Mouse (Mus musculus): ENCODE results near the gene E330017A01Rik. TPM values are rescaled to one million over a fixed set of nuclear protein-coding genes. Genes with fewer than 3 reads are reported as not detected.
"Not testable (repeated sequence)": the region's sequence is repeated elsewhere in the genome, so short reads cannot be mapped to it uniquely, and the experiment has no call there.

The E330017A01Rik gene
- polyA plus RNA-seq, 1 experiment: not detected

DNA sequence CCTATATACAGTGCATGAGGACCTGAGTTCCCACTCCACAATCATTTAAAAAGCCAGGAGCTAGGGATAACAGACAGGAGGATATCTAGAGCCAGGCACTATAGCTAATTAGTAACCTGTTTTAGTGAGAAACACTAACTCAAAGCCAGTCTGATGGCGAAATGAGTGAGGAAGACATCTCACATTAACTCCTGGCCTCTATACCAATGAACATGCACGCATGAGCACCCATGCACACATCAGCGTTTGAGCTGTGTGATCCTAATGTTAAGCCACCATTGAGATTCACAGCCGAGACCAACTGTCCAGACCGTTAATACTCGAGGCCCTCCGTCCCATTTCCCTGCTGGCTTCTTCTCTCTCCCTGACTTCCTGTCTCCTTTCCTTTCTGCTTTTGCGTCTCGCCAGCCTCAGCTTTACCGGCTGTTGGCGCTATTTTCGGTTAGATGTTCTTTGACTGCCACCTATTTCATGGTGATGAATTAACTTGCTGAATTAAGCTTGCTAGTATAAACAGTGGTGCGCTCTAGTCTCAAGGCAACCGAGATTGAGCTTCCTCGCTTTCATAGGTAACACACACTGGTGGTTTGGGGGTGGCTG, 35.4 kb upstream of the E330017A01Rik start:
- DNase-seq (ENCODE audit: low read depth): no peak
- TF ChIP-seq CTCF (IDR thresholded peaks at IDR 0.05; ENCODE audit: borderline replicate concordance, extremely low read depth, insufficient read depth, insufficient read length) (no peak), POLR2A (IDR thresholded peaks at IDR 0.05; ENCODE audit: borderline replicate concordance, extremely low read depth, insufficient read depth, insufficient read length, poor library complexity, severe bottlenecking) (no peak)

GRCm38 (mm10) chr16:58672396-58672795, 33.9 kb upstream of the E330017A01Rik start:
- TF ChIP-seq POLR2A (IDR thresholded peaks at IDR 0.05; ENCODE audit: borderline replicate concordance, extremely low read depth, insufficient read depth, insufficient read length, poor library complexity, severe bottlenecking): no peak
- no peak for TF ChIP-seq CTCF (IDR thresholded peaks at IDR 0.05; ENCODE audit: borderline replicate concordance, extremely low read depth, insufficient read depth, insufficient read length)
- DNase-seq (ENCODE audit: low read depth): no peak

DNA sequence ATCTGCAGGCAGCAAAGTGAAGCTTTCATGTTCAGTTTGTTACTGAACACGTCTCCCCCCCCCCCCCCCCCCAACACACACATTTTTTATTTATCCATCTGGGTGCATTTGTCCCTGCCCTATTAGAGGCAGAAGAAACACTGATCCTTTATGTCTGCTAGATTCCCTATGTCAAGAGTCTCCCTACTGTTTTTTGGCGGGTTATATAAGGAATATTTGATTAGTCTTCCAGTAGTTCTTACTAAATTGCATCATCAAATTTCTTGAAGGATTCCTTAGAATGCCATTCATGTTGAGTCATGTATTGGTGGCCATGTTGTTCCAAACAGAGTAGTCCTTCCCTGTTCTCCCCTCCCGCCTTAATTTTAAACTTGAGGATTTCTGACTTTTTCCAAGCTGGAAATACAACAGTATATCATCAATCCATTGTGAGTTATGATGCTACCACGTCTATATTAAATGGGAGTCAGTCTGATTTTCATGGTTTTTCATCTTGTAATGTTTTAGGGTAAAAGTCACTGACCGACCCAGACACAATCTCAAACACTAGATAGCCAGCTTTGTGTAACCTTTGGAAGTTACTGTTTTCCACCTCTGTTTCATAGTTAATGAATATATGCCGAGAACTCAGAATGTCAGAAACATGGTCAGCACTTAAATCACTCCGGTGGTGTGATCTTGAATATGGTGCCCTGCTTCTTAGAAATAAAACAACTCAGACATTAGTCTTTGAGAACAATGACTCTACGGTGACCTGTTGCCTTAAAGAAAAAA, 32.9 kb upstream of the E330017A01Rik start:
- no peak for TF ChIP-seq POLR2A (IDR thresholded peaks at IDR 0.05; ENCODE audit: borderline replicate concordance, extremely low read depth, insufficient read depth, insufficient read length, poor library complexity, severe bottlenecking)
- no peak for TF ChIP-seq CTCF (IDR thresholded peaks at IDR 0.05; ENCODE audit: borderline replicate concordance, extremely low read depth, insufficient read depth, insufficient read length)
- no peak for DNase-seq (ENCODE audit: low read depth)

DNA sequence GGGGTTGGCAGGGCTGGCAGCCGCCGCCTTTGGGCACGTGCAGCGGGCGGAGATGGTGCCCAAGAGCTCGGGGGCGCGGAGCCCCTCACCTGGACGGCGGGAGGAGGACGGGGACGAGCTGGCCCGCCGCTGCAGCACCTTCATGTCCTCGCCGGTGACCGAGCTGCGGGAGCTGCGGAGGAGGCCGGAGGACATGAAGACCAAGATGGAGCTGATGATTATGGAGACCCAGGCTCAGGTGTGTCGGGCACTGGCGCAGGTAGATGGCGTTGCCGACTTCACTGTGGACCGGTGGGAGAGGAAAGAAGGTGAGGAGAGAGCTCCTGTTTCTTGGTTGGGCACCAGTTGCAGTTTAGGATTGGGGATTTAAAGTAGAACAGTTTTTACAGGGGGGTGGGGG, 32.1 kb upstream of the E330017A01Rik start:
- no peak for TF ChIP-seq POLR2A (IDR thresholded peaks at IDR 0.05; ENCODE audit: borderline replicate concordance, extremely low read depth, insufficient read depth, insufficient read length, poor library complexity, severe bottlenecking)
- TF ChIP-seq CTCF (IDR thresholded peaks at IDR 0.05; ENCODE audit: borderline replicate concordance, extremely low read depth, insufficient read depth, insufficient read length): no peak
- peak; percentile 62 for DNase-seq (ENCODE audit: low read depth)

DNA sequence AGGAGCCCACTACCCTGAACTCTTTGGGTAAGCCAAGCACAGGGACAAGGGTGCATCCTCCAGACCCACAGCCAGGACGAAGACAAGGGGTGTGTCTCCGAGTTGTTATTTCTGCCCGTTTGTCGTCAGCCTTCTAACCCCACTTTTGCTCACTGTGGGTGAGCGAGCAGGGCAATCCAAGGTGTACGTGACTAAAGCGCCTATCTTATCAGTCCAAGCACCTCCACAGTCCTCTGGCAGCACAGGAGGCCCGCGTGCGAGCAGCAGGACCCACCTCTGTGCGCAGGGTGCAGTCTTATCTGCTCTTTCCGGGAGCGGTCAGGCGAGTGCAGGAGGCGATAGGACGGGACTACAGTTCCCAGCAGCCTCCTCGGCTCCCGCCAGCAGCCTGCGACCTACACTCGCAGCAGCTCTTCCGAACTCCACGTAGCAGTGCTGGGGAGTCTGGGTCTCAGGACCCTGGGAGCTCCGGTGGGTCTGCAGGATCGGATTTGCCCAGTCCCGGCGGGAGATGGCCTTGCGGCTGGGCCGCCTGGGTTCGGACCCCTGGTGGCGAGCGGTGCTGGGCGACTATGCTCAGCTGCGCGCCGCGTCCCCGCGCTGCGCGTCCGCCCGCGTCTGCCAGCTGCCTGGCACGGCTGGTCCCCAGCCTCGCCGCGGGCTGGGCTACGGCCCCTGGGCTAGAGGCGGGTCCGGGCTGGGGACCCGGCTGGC, 31.5 kb upstream of the E330017A01Rik start, which contains the start of gene Cpox:
Cpox (plus strand) TSS at position 376 of the 714 bp plus-strand sequence.
- TF ChIP-seq POLR2A (IDR thresholded peaks at IDR 0.05; ENCODE audit: borderline replicate concordance, extremely low read depth, insufficient read depth, insufficient read length, poor library complexity, severe bottlenecking) (peak; percentile 11; the same call in 1 of the 2 replicates), CTCF (IDR thresholded peaks at IDR 0.05; ENCODE audit: borderline replicate concordance, extremely low read depth, insufficient read depth, insufficient read length) (peak; percentile 23; the same call in 1 of the 2 replicates)
- peak; percentile 95 for DNase-seq (ENCODE audit: low read depth)

GRCm38 (mm10) chr16:58669264-58669663, 30.7 kb upstream of the E330017A01Rik start:
- DNase-seq (ENCODE audit: low read depth): peak; percentile 15
- TF ChIP-seq POLR2A (IDR thresholded peaks at IDR 0.05; ENCODE audit: borderline replicate concordance, extremely low read depth, insufficient read depth, insufficient read length, poor library complexity, severe bottlenecking): no peak
- TF ChIP-seq CTCF (IDR thresholded peaks at IDR 0.05; ENCODE audit: borderline replicate concordance, extremely low read depth, insufficient read depth, insufficient read length): no peak

GRCm38 (mm10) chr16:58668586-58668985, 30.0 kb upstream of the E330017A01Rik start:
- no peak for TF ChIP-seq POLR2A (IDR thresholded peaks at IDR 0.05; ENCODE audit: borderline replicate concordance, extremely low read depth, insufficient read depth, insufficient read length, poor library complexity, severe bottlenecking)
- no peak for DNase-seq (ENCODE audit: low read depth)

DNA sequence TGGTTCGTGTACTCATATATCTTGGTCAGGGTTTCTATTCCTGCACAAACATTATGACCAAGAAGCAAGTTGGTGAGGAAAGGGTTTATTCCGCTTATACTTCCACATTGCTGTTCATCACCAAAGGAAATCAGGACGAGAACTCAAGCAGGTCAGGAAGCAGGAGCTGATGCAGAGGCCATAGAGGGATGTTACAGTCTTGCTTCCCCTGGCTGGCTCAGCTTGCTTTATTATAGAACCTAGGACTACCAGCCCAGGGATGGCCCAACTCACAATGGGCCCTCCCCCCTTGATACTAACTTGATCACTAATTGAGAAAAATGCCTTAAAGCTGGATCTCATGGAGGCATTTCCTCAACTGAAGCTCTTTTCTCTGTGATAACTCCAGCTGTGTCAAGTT, 28.1 kb upstream of the E330017A01Rik start:
- not testable (repeated sequence) for DNase-seq (ENCODE audit: low read depth)

DNA sequence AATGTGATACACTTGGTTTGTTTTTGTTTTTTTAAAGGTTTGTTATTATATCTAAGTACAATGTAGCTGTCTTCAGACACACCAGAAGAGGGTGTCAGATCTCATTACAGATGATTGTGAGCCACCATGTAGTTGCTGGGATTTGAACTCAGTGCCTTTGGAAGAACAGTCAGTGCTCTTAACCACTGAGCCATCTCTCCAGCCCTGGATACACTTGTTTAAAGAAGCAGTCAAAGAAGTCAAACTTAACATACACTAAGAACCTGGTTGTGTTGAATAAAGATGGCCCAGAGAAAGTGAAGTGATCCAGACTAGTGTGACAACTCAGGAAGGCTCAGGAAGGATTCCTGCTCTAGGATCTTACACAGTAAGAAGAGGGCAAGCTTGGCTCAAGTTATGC, 26.6 kb upstream of the E330017A01Rik start:
- DNase-seq (ENCODE audit: low read depth): not testable (repeated sequence)

DNA sequence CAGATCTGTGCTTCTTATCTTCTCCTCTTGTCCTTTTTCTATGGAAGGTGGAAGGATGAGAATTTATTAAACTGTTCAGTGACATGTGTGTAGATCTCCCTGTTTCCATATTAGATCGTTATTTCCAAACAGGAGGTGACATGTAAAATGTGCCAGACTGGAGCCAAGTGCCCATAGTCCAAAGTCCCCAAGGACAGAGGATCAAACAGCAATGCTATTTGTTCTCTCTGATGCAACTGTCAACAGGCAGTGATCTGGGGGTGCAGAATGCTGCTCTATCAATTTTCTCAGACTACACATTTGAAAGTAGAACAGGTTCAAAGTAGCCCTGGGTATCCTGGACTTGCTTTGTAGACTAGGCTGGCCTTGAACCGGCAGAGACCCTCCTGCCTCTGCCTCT, 25.3 kb upstream of the E330017A01Rik start:
- no peak for DNase-seq (ENCODE audit: low read depth)
- TF ChIP-seq CTCF (IDR thresholded peaks at IDR 0.05; ENCODE audit: borderline replicate concordance, extremely low read depth, insufficient read depth, insufficient read length) (no peak), POLR2A (IDR thresholded peaks at IDR 0.05; ENCODE audit: borderline replicate concordance, extremely low read depth, insufficient read depth, insufficient read length, poor library complexity, severe bottlenecking) (no peak)

- peak; percentile 52 for DNase-seq (ENCODE audit: low read depth)
- TF ChIP-seq CTCF (IDR thresholded peaks at IDR 0.05; ENCODE audit: borderline replicate concordance, extremely low read depth, insufficient read depth, insufficient read length) (no peak), POLR2A (IDR thresholded peaks at IDR 0.05; ENCODE audit: borderline replicate concordance, extremely low read depth, insufficient read depth, insufficient read length, poor library complexity, severe bottlenecking) (no peak)
Observed at GRCm38 (mm10) chr16:58663021-58663420, 24.5 kb upstream of the E330017A01Rik start.

DNA sequence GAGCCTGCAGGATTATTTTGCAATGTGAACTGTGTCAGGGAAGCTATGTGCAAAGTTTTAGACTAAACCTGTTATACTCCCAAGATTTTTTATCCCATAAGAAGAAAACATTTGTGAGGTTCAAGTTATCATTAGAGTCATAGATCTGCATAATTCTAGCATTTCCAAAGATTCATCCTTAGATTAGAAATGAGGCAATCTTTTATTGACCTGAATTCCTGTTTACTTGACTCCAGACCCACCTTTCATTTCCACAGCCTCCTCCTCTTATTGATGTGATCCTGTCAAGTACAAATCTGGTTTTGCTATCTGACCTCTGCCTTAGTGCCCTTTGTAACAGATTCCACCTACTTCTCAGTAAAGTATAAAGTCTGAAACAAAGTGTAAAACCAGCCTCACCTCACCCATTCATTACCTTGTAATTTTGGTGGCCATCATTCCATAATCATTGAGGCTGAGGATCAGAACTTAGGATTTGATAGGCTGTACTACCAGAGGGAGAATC, 23.8 kb upstream of the E330017A01Rik start:
- TF ChIP-seq POLR2A (IDR thresholded peaks at IDR 0.05; ENCODE audit: borderline replicate concordance, extremely low read depth, insufficient read depth, insufficient read length, poor library complexity, severe bottlenecking) (no peak), CTCF (IDR thresholded peaks at IDR 0.05; ENCODE audit: borderline replicate concordance, extremely low read depth, insufficient read depth, insufficient read length) (no peak)
- no peak for DNase-seq (ENCODE audit: low read depth)

Measured in brain, embryonic 14.5 days (tissue).